Mouse (Mus musculus): Measurements from ENCODE around the gene B3galt2. TPM values are rescaled to one million over a fixed set of nuclear protein-coding genes. Genes with fewer than 3 reads are reported as not detected.

B3galt2 gene
- polyA plus RNA-seq, 1 experiment, result 0.02 TPM

DNA sequence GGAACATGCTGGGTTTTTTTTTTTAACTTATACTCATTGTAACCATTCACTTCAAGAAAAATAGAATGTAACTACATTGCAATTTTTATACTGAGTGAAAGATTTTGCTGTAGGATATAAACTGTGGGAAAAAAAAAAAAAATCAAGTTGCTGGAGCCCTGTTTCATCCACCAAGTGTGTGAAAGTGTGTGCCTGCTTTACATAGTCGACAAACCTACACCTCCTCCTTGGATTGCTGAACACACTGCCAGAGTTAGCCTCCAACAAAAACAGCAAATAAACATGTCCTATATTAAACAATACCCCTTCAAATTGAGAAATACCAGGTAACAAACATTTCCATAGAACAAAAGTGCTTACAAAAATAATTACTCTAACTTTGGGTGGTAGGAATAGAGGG lies 8.1 kb upstream of the B3galt2 start:
- no peak overlapping the region for H3ac ChIP-seq (ENCODE audit: control insufficient read depth, insufficient read length)
- TF ChIP-seq MAX (IDR thresholded peaks at IDR 0.05; ENCODE audit: low read depth) (no peak), MYOD1 (IDR thresholded peaks at IDR 0.05; ENCODE audit: control insufficient read depth in 1 of 3, insufficient read length in 2 of 3, low read depth in 2 of 3) (no peak), CEBPB (IDR thresholded peaks at IDR 0.05; ENCODE audit: insufficient read depth, poor library complexity, severe bottlenecking) (no peak), MYOG (IDR thresholded peaks at IDR 0.05; ENCODE audit: control insufficient read depth in 1 of 3, insufficient read depth in 1 of 3, insufficient read length in 2 of 3, low read depth in 2 of 3) (no peak), POLR2AphosphoS2 (IDR thresholded peaks at IDR 0.05; ENCODE audit: insufficient read length, low read depth) (no peak), TCF12 (IDR thresholded peaks at IDR 0.05; ENCODE audit: insufficient read depth, poor library complexity, severe bottlenecking) (no peak), POLR2A (IDR thresholded peaks at IDR 0.05; ENCODE audit: insufficient read length, low read depth) (no peak), E2F4 (IDR thresholded peaks at IDR 0.05; ENCODE audit: insufficient read depth) (no peak), USF1 (IDR thresholded peaks at IDR 0.05; ENCODE audit: low read depth) (no peak)
- H3K27me3 ChIP-seq (ENCODE audit: control insufficient read depth, insufficient read depth, insufficient read length), result no peaks in the 10 kb centered on the region
- H3K4me3 ChIP-seq, result no peak overlapping the region
- no peak overlapping the region for H3K4me2 ChIP-seq (ENCODE audit: low read depth)
- H3K36me3 ChIP-seq (ENCODE audit: control insufficient read depth, insufficient read depth), result peaks cover 22% of the 10 kb centered on the region
- H3K79me2 ChIP-seq (ENCODE audit: control insufficient read depth, insufficient read depth), result peaks cover 5% of the 10 kb centered on the region

DNA sequence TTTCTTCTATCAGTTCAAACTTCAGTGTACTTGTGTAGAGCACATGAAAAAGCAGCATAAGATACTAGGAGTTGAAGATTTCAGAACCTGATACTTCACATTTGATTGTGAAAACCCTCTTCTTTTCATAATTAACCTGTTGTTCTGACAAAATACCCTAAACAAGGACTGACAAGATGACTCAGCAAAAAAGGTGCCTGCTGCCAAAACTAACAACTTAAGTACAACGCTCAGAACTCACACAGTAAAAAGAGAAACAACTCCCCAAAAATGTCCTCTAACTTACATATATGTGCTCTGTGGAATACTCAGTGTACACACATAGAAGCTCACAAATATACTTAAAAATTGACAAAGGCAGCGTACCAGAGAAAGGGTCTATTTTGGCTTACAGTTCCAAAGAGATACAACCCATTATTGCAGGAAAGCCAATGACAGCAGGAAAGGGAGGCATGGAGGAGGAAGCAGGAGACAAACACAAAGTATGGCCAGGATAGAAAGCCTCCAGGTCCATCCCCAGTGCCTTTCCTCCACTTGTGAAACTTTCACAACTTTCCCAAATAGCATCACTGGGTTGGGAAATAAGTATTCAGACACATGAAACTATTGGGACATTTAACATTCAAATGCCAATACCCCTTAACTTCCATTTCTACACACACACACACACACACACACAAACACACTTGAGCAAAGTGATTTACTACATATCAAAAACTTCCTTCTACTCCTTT lies 7.4 kb upstream of the B3galt2 start:
- no peak overlapping the region for H3ac ChIP-seq (ENCODE audit: control insufficient read depth, insufficient read length)

DNA sequence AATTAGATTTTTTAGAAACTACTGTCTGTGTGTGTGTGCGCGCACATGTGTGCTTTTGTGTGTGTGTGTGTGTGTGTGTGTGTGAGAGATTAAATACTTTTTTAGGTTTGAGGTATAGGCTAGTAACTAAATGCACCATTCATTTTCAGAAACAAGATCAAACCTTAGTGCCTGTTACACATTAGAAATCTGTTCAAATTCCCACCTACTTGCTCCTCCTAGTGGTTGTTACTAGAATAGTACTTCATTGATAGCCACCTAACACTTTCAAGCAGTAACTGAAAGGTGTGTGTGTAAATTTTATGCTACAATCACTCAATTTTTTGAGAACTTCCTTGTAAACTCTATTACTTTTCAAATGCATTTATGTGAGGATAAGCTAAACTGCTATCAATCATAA lies 3.8 kb downstream of the B3galt2 start:
- peaks cover 5% of the 10 kb centered on the region for H3K36me3 ChIP-seq (ENCODE audit: control insufficient read depth, insufficient read depth)
- H3ac ChIP-seq (ENCODE audit: control insufficient read depth, insufficient read length), result no peak overlapping the region
- no peak overlapping the region for H3K4me2 ChIP-seq (ENCODE audit: low read depth)
- H3K27me3 ChIP-seq (ENCODE audit: control insufficient read depth, insufficient read depth, insufficient read length), result no peaks in the 10 kb centered on the region
- no peak overlapping the region for H3K4me3 ChIP-seq
- H3K79me2 ChIP-seq (ENCODE audit: control insufficient read depth, insufficient read depth), result no peaks in the 10 kb centered on the region
- TF ChIP-seq POLR2A (IDR thresholded peaks at IDR 0.05; ENCODE audit: insufficient read length, low read depth) (no peak), SRF (IDR thresholded peaks at IDR 0.05; ENCODE audit: control insufficient read depth, insufficient read length, low read depth) (no peak), CEBPB (IDR thresholded peaks at IDR 0.05; ENCODE audit: insufficient read depth, poor library complexity, severe bottlenecking) (no peak), E2F4 (IDR thresholded peaks at IDR 0.05; ENCODE audit: insufficient read depth) (no peak), TCF3 (IDR thresholded peaks at IDR 0.05; ENCODE audit: insufficient read length, low read depth) (no peak)

More for the DNA sequence above, 7.4 kb upstream of the B3galt2 start:
- H3K79me2 ChIP-seq (ENCODE audit: control insufficient read depth, insufficient read depth), result peaks cover 7% of the 10 kb centered on the region
- no peak overlapping the region for H3K4me2 ChIP-seq (ENCODE audit: low read depth)
- H3K36me3 ChIP-seq (ENCODE audit: control insufficient read depth, insufficient read depth), result peaks cover 16% of the 10 kb centered on the region
- H3K4me3 ChIP-seq, result no peak overlapping the region
- no peak for TF ChIP-seq E2F4 (IDR thresholded peaks at IDR 0.05; ENCODE audit: insufficient read depth)
- no peak for TF ChIP-seq MAX (IDR thresholded peaks at IDR 0.05; ENCODE audit: low read depth)
- no peak for TF ChIP-seq USF1 (IDR thresholded peaks at IDR 0.05; ENCODE audit: low read depth)
- TF ChIP-seq REST (IDR thresholded peaks at IDR 0.05; ENCODE audit: insufficient read depth, insufficient read length), result no peak
- TF ChIP-seq POLR2AphosphoS2 (IDR thresholded peaks at IDR 0.05; ENCODE audit: insufficient read length, low read depth), result no peak
- no peaks in the 10 kb centered on the region for H3K27me3 ChIP-seq (ENCODE audit: control insufficient read depth, insufficient read depth, insufficient read length)

DNA sequence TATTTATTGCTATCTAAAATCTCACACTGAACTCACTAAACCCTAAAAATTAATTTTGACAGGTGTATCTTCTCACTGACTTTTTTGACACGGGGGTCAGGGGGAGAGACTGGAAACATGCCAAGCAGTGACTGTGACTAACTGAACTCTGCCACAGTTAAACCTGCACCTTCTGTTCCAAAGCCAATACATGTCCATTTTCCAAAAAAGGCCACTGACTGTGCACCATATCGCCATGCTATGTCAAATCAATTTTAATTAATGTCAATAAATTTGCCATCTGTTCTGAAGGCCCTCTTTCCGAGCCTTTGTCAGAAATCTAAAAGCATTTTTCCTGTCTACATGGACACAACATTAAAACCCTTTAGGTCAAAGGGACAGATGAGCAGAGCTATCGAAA lies 4.9 kb downstream of the B3galt2 start:
- H3K4me3 ChIP-seq, result no peak overlapping the region
- H3K36me3 ChIP-seq (ENCODE audit: control insufficient read depth, insufficient read depth), result peaks cover 9% of the 10 kb centered on the region
- no peak overlapping the region for H3ac ChIP-seq (ENCODE audit: control insufficient read depth, insufficient read length)
- no peaks in the 10 kb centered on the region for H3K79me2 ChIP-seq (ENCODE audit: control insufficient read depth, insufficient read depth)
- H3K27me3 ChIP-seq (ENCODE audit: control insufficient read depth, insufficient read depth, insufficient read length), result no peaks in the 10 kb centered on the region
- no peak for TF ChIP-seq TCF12 (IDR thresholded peaks at IDR 0.05; ENCODE audit: insufficient read depth, poor library complexity, severe bottlenecking)
- no peak for TF ChIP-seq POLR2A (IDR thresholded peaks at IDR 0.05; ENCODE audit: insufficient read length, low read depth)
- no peak for TF ChIP-seq E2F4 (IDR thresholded peaks at IDR 0.05; ENCODE audit: insufficient read depth)
- TF ChIP-seq POLR2AphosphoS2 (IDR thresholded peaks at IDR 0.05; ENCODE audit: insufficient read length, low read depth), result no peak
- TF ChIP-seq MYOD1 (IDR thresholded peaks at IDR 0.05; ENCODE audit: control insufficient read depth in 1 of 3, insufficient read length in 2 of 3, low read depth in 2 of 3), result no peak
- no peak for TF ChIP-seq MAX (IDR thresholded peaks at IDR 0.05; ENCODE audit: low read depth)
- no peak for TF ChIP-seq TCF3 (IDR thresholded peaks at IDR 0.05; ENCODE audit: insufficient read length, low read depth)
- H3K4me2 ChIP-seq (ENCODE audit: low read depth), result no peak overlapping the region

DNA sequence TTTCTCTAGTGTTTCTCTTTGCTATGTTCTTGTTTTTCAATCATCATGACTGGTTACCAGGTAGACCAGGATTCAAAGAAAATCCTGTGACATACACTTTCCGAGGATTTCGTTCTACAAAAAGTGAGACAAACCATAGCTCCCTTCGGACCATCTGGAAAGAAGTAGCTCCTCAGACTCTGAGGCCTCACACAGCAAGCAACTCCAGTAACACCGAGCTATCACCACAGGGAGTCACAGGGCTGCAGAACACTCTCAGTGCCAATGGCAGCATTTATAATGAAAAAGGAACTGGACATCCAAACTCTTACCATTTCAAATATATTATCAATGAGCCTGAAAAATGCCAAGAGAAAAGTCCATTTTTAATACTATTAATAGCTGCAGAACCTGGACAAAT lies 5.8 kb downstream of the B3galt2 start:
- Histone ChIP-seq H3K4me3 (no peak overlapping the region), H3K4me2 (ENCODE audit: low read depth) (no peak overlapping the region), H3K27me3 (ENCODE audit: control insufficient read depth, insufficient read depth, insufficient read length) (no peaks in the 10 kb centered on the region), H3K36me3 (ENCODE audit: control insufficient read depth, insufficient read depth) (peaks cover 12% of the 10 kb centered on the region), H3K79me2 (ENCODE audit: control insufficient read depth, insufficient read depth) (no peaks in the 10 kb centered on the region), H3ac (ENCODE audit: control insufficient read depth, insufficient read length) (no peak overlapping the region)
- TF ChIP-seq POLR2AphosphoS2 (IDR thresholded peaks at IDR 0.05; ENCODE audit: insufficient read length, low read depth) (no peak), TCF3 (IDR thresholded peaks at IDR 0.05; ENCODE audit: insufficient read length, low read depth) (no peak), SRF (IDR thresholded peaks at IDR 0.05; ENCODE audit: control insufficient read depth, insufficient read length, low read depth) (no peak), POLR2A (IDR thresholded peaks at IDR 0.05; ENCODE audit: insufficient read length, low read depth) (no peak), TCF12 (IDR thresholded peaks at IDR 0.05; ENCODE audit: insufficient read depth, poor library complexity, severe bottlenecking) (no peak), USF1 (IDR thresholded peaks at IDR 0.05; ENCODE audit: low read depth) (no peak), MYOG (IDR thresholded peaks at IDR 0.05; ENCODE audit: control insufficient read depth in 1 of 3, insufficient read depth in 1 of 3, insufficient read length in 2 of 3, low read depth in 2 of 3) (no peak), E2F4 (IDR thresholded peaks at IDR 0.05; ENCODE audit: insufficient read depth) (no peak), MYOD1 (IDR thresholded peaks at IDR 0.05; ENCODE audit: control insufficient read depth in 1 of 3, insufficient read length in 2 of 3, low read depth in 2 of 3) (no peak), REST (IDR thresholded peaks at IDR 0.05; ENCODE audit: insufficient read depth, insufficient read length) (no peak), MAX (IDR thresholded peaks at IDR 0.05; ENCODE audit: low read depth) (no peak), CEBPB (IDR thresholded peaks at IDR 0.05; ENCODE audit: insufficient read depth, poor library complexity, severe bottlenecking) (no peak)
